Mouse (Mus musculus) midbrain, embryonic 15.5 days (tissue): ENCODE results near the gene Gm42417. TPM values are rescaled to one million over a fixed set of nuclear protein-coding genes. Genes with fewer than 3 reads are reported as not detected.

ENCODE experiments used
- ATAC-seq: fragments of 200-750 bp; cut with Nextera tagmentation; replicated peaks from 2 replicates; pipeline ENCODE4 v1.8.0; 2017; ENCODE audit warnings: moderate TSS enrichment
- H3K27ac ChIP-seq: fragments of 300-500 bp; sonication (generic); 2 replicates; pipeline ENCODE4 v1.5.1; 2015; ENCODE audit warnings: mild to moderate bottlenecking, inconsistent platforms
- H3K27me3 ChIP-seq: fragments of 300-500 bp; sonication (generic); replicated peaks from 2 replicates; pipeline ENCODE4 v1.6.1; 2015; ENCODE audit warnings: inconsistent platforms
- H3K36me3 ChIP-seq: fragments of 300-500 bp; sonication (generic); replicated peaks from 2 replicates; pipeline ENCODE4 v1.6.1; 2015; ENCODE audit warnings: inconsistent platforms
- H3K4me1 ChIP-seq: fragments of 300-500 bp; sonication (generic); 2 replicates; pipeline ENCODE4 v1.6.1; 2015; ENCODE audit warnings: inconsistent platforms
- H3K4me2 ChIP-seq: fragments of 300-500 bp; sonication (generic); 2 replicates; pipeline ENCODE4 v1.6.1; 2015; ENCODE audit warnings: inconsistent platforms, mild to moderate bottlenecking, moderate library complexity
- H3K4me3 ChIP-seq: fragments of 300-500 bp; sonication (generic); 2 replicates; pipeline ENCODE4 v1.5.1; 2015; ENCODE audit warnings: mild to moderate bottlenecking, inconsistent platforms
- H3K9ac ChIP-seq: fragments of 300-500 bp; sonication (generic); 2 replicates; pipeline ENCODE4 v1.6.1; 2015; ENCODE audit warnings: mild to moderate bottlenecking, inconsistent platforms
- H3K9me3 ChIP-seq: fragments of 300-500 bp; sonication (generic); 2 replicates; pipeline ENCODE4 v1.6.1; 2016; ENCODE audit warnings: inconsistent platforms
- WGBS: fragments of 180-500 bp; shearing (Covaris S2); methylation state at CpG from one replicate; pipeline ENCODE4 v1.1.7; 2015; ENCODE audit warnings: mixed read lengths; 5-methylcytosine and 5-hydroxymethylcytosine counted together
- microRNA-seq: library from miRNA; unstranded; fragments of <30 nt; microRNA quantifications from one replicate; pipeline ENCODE4, GENCODE M21; 2016
- polyA plus RNA-seq: library from polyadenylated mRNA; unstranded; fragments of >200 nt; fragmentation: Nextera tagmentation; extraction: Ambion mirVana; gene quantifications from 2 replicates; pipeline ENCODE4 v1.2.1, GENCODE M21; 2015

The Gm42417 gene
- polyA plus RNA-seq, 1 experiment from 2014 or later: 0.81 TPM

GRCm38 (mm10) chr1:36501261-36501660, 38.0 kb downstream of the Gm42417 start:
- Histone ChIP-seq H3K4me2 (no peak overlapping the region), H3K4me1 (no peaks in the 10 kb centered on the region), H3K9me3 (no peaks in the 10 kb centered on the region), H3K36me3 (0 out of 2 replicates have a peak, but pooled peaks cover 3% of the 10 kb centered on the region), H3K9ac (no peak overlapping the region), H3K27me3 (no peaks in the 10 kb centered on the region), H3K4me3 (no peak overlapping the region), H3K27ac (no peak overlapping the region)
- WGBS: 4% methylated on average over 3 of the region's 3 CpGs
- peak; percentile 29; the same call in 1 of the 2 replicates for ATAC-seq

- Histone ChIP-seq H3K9ac (no peak overlapping the region), H3K27ac (no peak overlapping the region), H3K4me3 (no peak overlapping the region), H3K4me1 (no peaks in the 10 kb centered on the region), H3K9me3 (no peaks in the 10 kb centered on the region), H3K4me2 (no peak overlapping the region), H3K36me3 (0 out of 2 replicates have a peak, but pooled peaks cover 3% of the 10 kb centered on the region), H3K27me3 (no peaks in the 10 kb centered on the region)
- 63% methylated on average over 2 of the region's 2 CpGs for WGBS
- ATAC-seq: no peak
Measured at GRCm38 (mm10) chr1:36497312-36497711, 41.9 kb downstream of the Gm42417 start.

GRCm38 (mm10) chr1:36496719-36497118, 42.5 kb downstream of the Gm42417 start:
- no peaks in the 10 kb centered on the region for H3K4me1 ChIP-seq
- H3K27me3 ChIP-seq: no peaks in the 10 kb centered on the region
- no peak overlapping the region for H3K4me2 ChIP-seq
- no peak overlapping the region for H3K27ac ChIP-seq
- H3K9ac ChIP-seq: no peak overlapping the region
- H3K4me3 ChIP-seq: no peak overlapping the region
- 0 out of 2 replicates have a peak, but pooled peaks cover 3% of the 10 kb centered on the region for H3K36me3 ChIP-seq
- WGBS: 49% methylated on average over 2 of the region's 2 CpGs
- H3K9me3 ChIP-seq: no peaks in the 10 kb centered on the region
- no peak; the same call in 1 of the 2 replicates for ATAC-seq

- ATAC-seq: no peak
- WGBS: 88% methylated on average over 6 of the region's 6 CpGs
- Histone ChIP-seq H3K4me1 (no peaks in the 10 kb centered on the region), H3K9ac (no peak overlapping the region), H3K4me3 (no peak overlapping the region), H3K9me3 (no peaks in the 10 kb centered on the region), H3K36me3 (no peaks in the 10 kb centered on the region), H3K27me3 (no peaks in the 10 kb centered on the region), H3K27ac (no peak overlapping the region), H3K4me2 (no peak overlapping the region)
Measured at GRCm38 (mm10) chr1:36493299-36493698, 45.9 kb downstream of the Gm42417 start.

GRCm38 (mm10) chr1:36492416-36493139, 46.7 kb downstream of the Gm42417 start:
- WGBS: 49% methylated on average over 9 of the region's 9 CpGs
- H3K4me2 ChIP-seq: no peak overlapping the region
- no peak overlapping the region for H3K4me3 ChIP-seq
- ATAC-seq: no peak
- no peak overlapping the region for H3K9ac ChIP-seq
- no peak overlapping the region for H3K27ac ChIP-seq
- no peaks in the 10 kb centered on the region for H3K4me1 ChIP-seq
- no peaks in the 10 kb centered on the region for H3K36me3 ChIP-seq
- H3K27me3 ChIP-seq: no peaks in the 10 kb centered on the region
- no peaks in the 10 kb centered on the region for H3K9me3 ChIP-seq

- Histone ChIP-seq H3K4me1 (no peaks in the 10 kb centered on the region), H3K4me2 (no peak overlapping the region), H3K36me3 (no peaks in the 10 kb centered on the region), H3K9ac (no peak overlapping the region), H3K4me3 (no peak overlapping the region), H3K27me3 (no peaks in the 10 kb centered on the region), H3K9me3 (no peaks in the 10 kb centered on the region), H3K27ac (no peak overlapping the region)
- 66% methylated on average over 6 of the region's 6 CpGs for WGBS
- no peak for ATAC-seq
Measured at GRCm38 (mm10) chr1:36489661-36490060, 49.6 kb downstream of the Gm42417 start.

GRCm38 (mm10) chr1:36487111-36487510, 52.1 kb downstream of the Gm42417 start:
- Histone ChIP-seq H3K9ac (no peak overlapping the region), H3K4me2 (no peak overlapping the region), H3K4me3 (no peak overlapping the region), H3K9me3 (no peaks in the 10 kb centered on the region), H3K27ac (no peak overlapping the region), H3K4me1 (no peaks in the 10 kb centered on the region), H3K36me3 (no peaks in the 10 kb centered on the region), H3K27me3 (no peaks in the 10 kb centered on the region)
- 50% methylated on average over 9 of the region's 9 CpGs for WGBS
- no peak for ATAC-seq

- WGBS: 81% methylated on average over 7 of the region's 7 CpGs
Measured at GRCm38 (mm10) chr1:36485080-36485479, 54.1 kb downstream of the Gm42417 start.

GRCm38 (mm10) chr1:36483825-36484224, 55.4 kb downstream of the Gm42417 start:
- Histone ChIP-seq H3K36me3 (no peaks in the 10 kb centered on the region), H3K9ac (no peak overlapping the region), H3K4me2 (no peak overlapping the region), H3K4me3 (no peak overlapping the region), H3K27ac (no peak overlapping the region), H3K27me3 (no peaks in the 10 kb centered on the region), H3K9me3 (no peaks in the 10 kb centered on the region), H3K4me1 (no peaks in the 10 kb centered on the region)
- WGBS: 65% methylated on average over 4 of the region's 4 CpGs
- no peak for ATAC-seq

More at GRCm38 (mm10) chr1:36485080-36485479, 54.1 kb downstream of the Gm42417 start:
- no peak for ATAC-seq
- Histone ChIP-seq H3K9me3 (no peaks in the 10 kb centered on the region), H3K4me2 (no peak overlapping the region), H3K9ac (no peak overlapping the region), H3K4me1 (no peaks in the 10 kb centered on the region), H3K4me3 (no peak overlapping the region), H3K27me3 (no peaks in the 10 kb centered on the region), H3K27ac (no peak overlapping the region), H3K36me3 (no peaks in the 10 kb centered on the region)

Small RNAs within 50 kb of the gene (microRNA-seq; reads per million reads assigned to microRNA genes)
- not detected for gene Gm47280

Other genes starting within 250 kb of the Gm42417 start
- 3.1 and 3.4 TPM in 2 replicates for gene Arid5a, start 231.7 kb downstream of the Gm42417 start, polyA plus RNA-seq
- gene Kansl3, start 170.2 kb downstream of the Gm42417 start, polyA plus RNA-seq: 44.4 and 44.9 TPM in 2 replicates
- 2.6 TPM in 2 replicates for gene Fer1l5, start 167.1 kb downstream of the Gm42417 start, polyA plus RNA-seq
- 67.3 and 74.5 TPM in 2 replicates for gene Lman2l, start 94.2 kb downstream of the Gm42417 start, polyA plus RNA-seq
- 11.0 and 11.1 TPM in 2 replicates for gene Cnnm4, start 67.8 kb downstream of the Gm42417 start, polyA plus RNA-seq
- 5.2 and 5.8 TPM in 2 replicates for gene Cnnm3, start 27.6 kb downstream of the Gm42417 start, polyA plus RNA-seq
- 19.0 and 23.5 TPM in 2 replicates for gene Ankrd23, start 2.5 kb downstream of the Gm42417 start, polyA plus RNA-seq
- gene Ankrd39, start 8.0 kb upstream of the Gm42417 start, polyA plus RNA-seq: 31.5 and 32.5 TPM in 2 replicates
- gene Sema4c, start 18.9 kb upstream of the Gm42417 start, polyA plus RNA-seq: 34.3 and 37.4 TPM in 2 replicates
- not detected in 2 replicates for gene Fam178b, start 143.8 kb upstream of the Gm42417 start, polyA plus RNA-seq
- 612 and 618 TPM in 2 replicates for gene Cox5b, start 152.0 kb upstream of the Gm42417 start, polyA plus RNA-seq
- 0.84 and 1.1 TPM in 2 replicates for gene 4933424G06Rik, start 170.7 kb upstream of the Gm42417 start, polyA plus RNA-seq
- gene Actr1b, start 175.0 kb upstream of the Gm42417 start, polyA plus RNA-seq: 110 and 112 TPM in 2 replicates
- gene Zap70, start 222.4 kb upstream of the Gm42417 start, polyA plus RNA-seq: 1.8 and 2.7 TPM in 2 replicates